Mouse (Mus musculus): ENCODE data around the gene Ctsz. TPM values are rescaled to one million over a fixed set of nuclear protein-coding genes. Genes with fewer than 3 reads are reported as not detected.

The Ctsz gene
- total RNA-seq (2012; rRNA removed) = 417 and 423 TPM in 2 replicates
- total RNA-seq (2014; rRNA removed) = 135 and 141 TPM in 2 replicates
- polyA plus RNA-seq (2012; ENCODE audit: insufficient read length, low read depth) = 219 and 264 TPM in 2 replicates

DNA sequence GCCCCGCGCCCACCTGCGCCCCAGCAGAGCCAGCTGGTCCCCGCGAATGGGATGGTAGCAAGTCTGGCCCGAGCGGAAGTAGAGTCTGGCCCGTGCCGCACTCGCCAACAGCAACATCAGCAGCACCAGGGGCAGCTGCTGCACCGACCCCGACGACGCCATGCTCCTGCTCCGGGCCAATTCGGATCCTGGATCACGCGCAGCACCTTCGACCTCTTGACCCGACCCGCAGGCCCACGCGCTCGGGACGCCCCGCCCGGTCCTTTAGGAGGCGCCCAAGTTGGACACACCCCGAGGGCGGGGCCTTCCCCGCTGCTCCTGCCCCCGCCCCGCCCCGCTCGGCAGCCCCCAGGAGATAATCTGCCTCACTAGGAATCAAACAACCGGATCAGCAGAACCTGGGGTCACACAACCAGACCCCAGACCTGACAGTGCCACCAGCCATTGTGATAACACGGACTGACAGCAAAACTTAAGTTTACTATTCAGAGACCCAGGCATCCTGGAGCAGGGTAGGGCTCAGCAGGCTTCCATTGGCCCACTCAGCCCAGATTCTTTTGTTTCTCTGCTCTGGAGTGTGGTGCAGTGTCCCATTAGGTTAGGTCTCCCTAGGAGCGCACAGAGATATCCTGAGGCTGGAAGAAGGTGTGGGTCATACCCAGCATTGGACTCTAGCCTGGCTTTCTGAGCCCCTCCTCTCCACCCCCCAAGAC lies at the start of gene Ctsz:
Gene Ctsz (minus strand): TSS at position 303 of the 713 bp plus-strand sequence.
- Histone ChIP-seq H3K4me2 (ENCODE audit: insufficient read depth, low read depth, poor library complexity, severe bottlenecking) (peak within 1 kb of the TSS; percentile 92), H3K79me2 (replicated peaks; ENCODE audit: control insufficient read depth, extremely low read depth, insufficient read depth, poor library complexity, severe bottlenecking) (peaks cover 29% of the 10 kb centered on the region), H3K36me3 (replicated peaks in 1 of 2; ENCODE audit: control insufficient read depth in 1 of 2, insufficient read depth in 1 of 2, low read length in 1 of 2) (peaks cover 19 to 29% of the 10 kb centered on the region in 2 experiments), H3K4me3 (replicated peaks in 1 of 3; ENCODE audit: low read depth in 2 of 3, low read length in 2 of 3, poor library complexity in 1 of 3) (peak within 1 kb of the TSS; percentile 73 to 97 (median 96)), H3K9me3 (replicated peaks; ENCODE audit: low read length) (no peaks in the 10 kb centered on the region), H3K9ac (ENCODE audit: insufficient read depth, low read depth) (peak within 1 kb of the TSS; percentile 61), H3K27me3 (replicated peaks) (peaks cover 1% of the 10 kb centered on the region), H3K27ac (ENCODE audit: insufficient read depth, low read depth) (peak within 1 kb of the TSS; percentile 20), H3K4me1 (ENCODE audit: control insufficient read depth in 1 of 2, insufficient read depth in 2 of 2) (peaks cover 36 to 80% of the 10 kb centered on the region in 2 experiments)
- no peak for TF ChIP-seq CTCF (conservative IDR thresholded peaks at IDR 0.05 in 1 of 2, IDR thresholded peaks at IDR 0.05 in 1 of 2; ENCODE audit: low read depth in 2 of 2, low read length in 2 of 2)
- TF ChIP-seq GABPA (IDR thresholded peaks at IDR 0.05; ENCODE audit: insufficient replicate concordance, low read depth, low read length) = no peak
- TF ChIP-seq UBTF (IDR thresholded peaks at IDR 0.05; ENCODE audit: low read depth, low read length) = 0 out of 2 replicates have a peak, but pooled peaks have one; percentile 2
- TF ChIP-seq E2F4 (IDR thresholded peaks at IDR 0.05; ENCODE audit: insufficient replicate concordance, low read depth, low read length) = no peak
- TF ChIP-seq MAX (IDR thresholded peaks at IDR 0.05; ENCODE audit: low read length) = peak; percentile 50; the same call in 1 of the 2 replicates
- no peak for TF ChIP-seq POLR2AphosphoS2 (IDR thresholded peaks at IDR 0.05; ENCODE audit: low read depth, low read length)
- no peak; the same call in 1 of the 2 replicates for TF ChIP-seq SIN3A (IDR thresholded peaks at IDR 0.05; ENCODE audit: low read length)
- no peak for TF ChIP-seq TBP (conservative IDR thresholded peaks at IDR 0.05; ENCODE audit: low read depth, low read length)
- TF ChIP-seq BHLHE40 (IDR thresholded peaks at IDR 0.05; ENCODE audit: low read depth, low read length) = peak; percentile 86
- peak; percentile 85 for TF ChIP-seq NELFE (IDR thresholded peaks at IDR 0.05; ENCODE audit: low read depth, low read length)
- TF ChIP-seq MXI1 (IDR thresholded peaks at IDR 0.05; ENCODE audit: low read depth, low read length) = peak; percentile 77; the same call in 1 of the 2 replicates
- TF ChIP-seq ELF1 (IDR thresholded peaks at IDR 0.05; ENCODE audit: low read depth, low read length) = peak; percentile 53; the same call in 1 of the 2 replicates
- TF ChIP-seq TCF12 (IDR thresholded peaks at IDR 0.05; ENCODE audit: low read depth, low read length) = peak; percentile 64
- peak; percentile 11; the same call in 1 of the 2 replicates for TF ChIP-seq IRF4 (IDR thresholded peaks at IDR 0.05; ENCODE audit: low read depth, low read length)
- TF ChIP-seq ETS1 (conservative IDR thresholded peaks at IDR 0.05; ENCODE audit: low read depth, low read length) = no peak
- TF ChIP-seq NRF1 (IDR thresholded peaks at IDR 0.05; ENCODE audit: low read depth, low read length) = peak; percentile 37; the same call in 1 of the 2 replicates
- peak; percentile 90 for TF ChIP-seq POLR2A (IDR thresholded peaks at IDR 0.05; ENCODE audit: low read depth, low read length)
- peak; percentile 34; the same call in 1 of the 2 replicates for TF ChIP-seq MYC (IDR thresholded peaks at IDR 0.05; ENCODE audit: low read depth, low read length)
- no peak for TF ChIP-seq SMC3 (IDR thresholded peaks at IDR 0.05; ENCODE audit: low read depth, low read length)
- peak; percentile 74; the same call in 1 of the 2 replicates for TF ChIP-seq ZMIZ1 (IDR thresholded peaks at IDR 0.05; ENCODE audit: low read depth, low read length)
- peak; percentile 89; the same call in 1 of the 2 replicates for TF ChIP-seq MAZ (IDR thresholded peaks at IDR 0.05; ENCODE audit: low read depth, low read length)
- in situ Hi-C loops (cut with MboI; ENCODE audit: low pct_ligation_motif_present, low pct_unique_long_range_greater_than_20kb, low sequenced_read_pairs) (no loop called here), dilution Hi-C loops (cut with MboI; ENCODE audit: extremely low pct_ligation_motif_present, extremely low pct_unique_long_range_greater_than_20kb, low sequenced_read_pairs) (no loop called here)
- DNase-seq (ENCODE audit: extremely low read depth) = peak; percentile 64

All from CH12.LX (cell line).